ENCODE assay signal across 9 mouse cellular contexts in genomic region chr14:55824481-55825215, GRCm38 (mm10). TPM values are rescaled to one million over a fixed set of nuclear protein-coding genes. Genes with fewer than 3 reads are reported as not detected.
A peak's percentile ranks its signal among the peaks of the same experiment; 100 is the strongest.
DNase-seq lines count a peak whose midpoint lies in the region; ATAC-seq and TF ChIP-seq lines count a peak whose summit lies in the region.
"Had no signal": no experiment of that assay in that cellular context is flagged by ENCODE, and none has a peak within 500 bp of the region (broad histone marks: within the 10 kb centered on the region; RNA-seq: fewer than 3 reads in every experiment).

No protein-coding gene starts in this region.

- peak overlapping the region; percentile 73 for H3K4me3 ChIP-seq in kidney, postnatal 0 days (replicated peaks; ENCODE audit: low read depth, low read length)

- H3K27me3 ChIP-seq in kidney, postnatal 0 days (ENCODE audit: insufficient read depth, low read length): no peaks in the 10 kb centered on the region

- H3K36me3 ChIP-seq in kidney, postnatal 0 days (ENCODE audit: insufficient read depth, low read length): peaks cover 3% of the 10 kb centered on the region; the same call in 1 of the 2 replicates

- peak overlapping the region; percentile 84 for H3K9ac ChIP-seq in kidney, postnatal 0 days (ENCODE audit: low read depth, low read length)

- no peaks in the 10 kb centered on the region for H3K9me3 ChIP-seq in kidney, postnatal 0 days (replicated peaks; ENCODE audit: low read length)

- ATAC-seq in kidney, postnatal 0 days (replicated peaks; ENCODE audit: low FRiP score, low read depth): no peak
- no peak for ATAC-seq in granulocyte monocyte progenitor cell, adult 5-6 weeks (replicated peaks; ENCODE audit: poor library complexity, severe bottlenecking)

- TF ChIP-seq CTCF in kidney, postnatal 0 days (IDR thresholded peaks at IDR 0.05; ENCODE audit: low read depth): no peak

- WGBS in kidney, postnatal 0 days: 2% methylated on average over 31 of the region's 32 CpGs

- H3K4me1 ChIP-seq in kidney, postnatal 0 days (replicated peaks; ENCODE audit: insufficient read depth, low read length): peaks cover 23% of the 10 kb centered on the region

- peak overlapping the region; percentile 94 for H3K27ac ChIP-seq in kidney, postnatal 0 days

- peak overlapping the region; percentile 95 for H3K4me2 ChIP-seq in kidney, postnatal 0 days (ENCODE audit: low read length)

- peak; percentile 12 for DNase-seq in kidney, adult 11 months
- DNase-seq in kidney, adult 18-20 months: no peak
- DNase-seq in embryo, embryonic 11.5 days (ENCODE audit: low read depth, low spot score): peak; percentile 57
- peak; percentile 40 for DNase-seq in heart, adult 8-10 months (ENCODE audit: low spot score)
- DNase-seq in kidney, postnatal 0 days (ENCODE audit: low spot score): peak; percentile 86
- DNase-seq in lung, postnatal 4 days: peak; percentile 68 to 83
- DNase-seq in urinary bladder, postnatal 14 days (ENCODE audit: low spot score): peak; percentile 65

RNA-seq across cellular contexts. Expression of gene Nfatc4, which starts 1.7 kb away (rescaled TPM):
- total RNA-seq in heart, adult 8-10 months (2022): 1 to 10 TPM; 3.3 to 4.2 (median 3.7) TPM
- 16.8 and 19.7 TPM in 2 replicates for polyA plus RNA-seq in kidney, postnatal 0 days (2015; fragmentation: Nextera tagmentation; extraction: Ambion mirVana)
- total RNA-seq in granulocyte monocyte progenitor cell, adult 5-6 weeks (2014; fragmentation: Nextera tagmentation): not detected in 2 replicates
- total RNA-seq in granulocyte monocyte progenitor cell, adult 5-6 weeks (2017): not detected in 2 replicates
- total RNA-seq: common myeloid progenitor, adult 5-6 weeks had no signal

RNA-seq across cellular contexts. Expression of gene Nynrin, which starts 29.2 kb away (rescaled TPM):
- total RNA-seq in heart, adult 8-10 months (2022): 10 to 100 TPM in 1 of 4 experiments, 1 to 10 TPM in 3; 4.4 to 11.5 (median 6.2) TPM
- polyA plus RNA-seq in kidney, postnatal 0 days (2015; fragmentation: Nextera tagmentation; extraction: Ambion mirVana): 8.4 and 8.9 TPM in 2 replicates
- total RNA-seq in granulocyte monocyte progenitor cell, adult 5-6 weeks (2014; fragmentation: Nextera tagmentation): 4.1 and 7.6 TPM in 2 replicates
- total RNA-seq in granulocyte monocyte progenitor cell, adult 5-6 weeks (2017): 2.4 and 3.3 TPM in 2 replicates

RNA-seq across cellular contexts. Expression of gene Ripk3, which starts 36.0 kb away (rescaled TPM):
- total RNA-seq in heart, adult 8-10 months (2022): 1 to 10 TPM; 2.2 to 6.2 (median 3.4) TPM
- polyA plus RNA-seq in kidney, postnatal 0 days (2015; fragmentation: Nextera tagmentation; extraction: Ambion mirVana): 20.4 and 24.7 TPM in 2 replicates
- 104 and 157 TPM in 2 replicates for total RNA-seq in granulocyte monocyte progenitor cell, adult 5-6 weeks (2014; fragmentation: Nextera tagmentation)
- 40.9 and 42.4 TPM in 2 replicates for total RNA-seq in granulocyte monocyte progenitor cell, adult 5-6 weeks (2017)

RNA-seq across cellular contexts. Expression of gene Adcy4, which starts 40.8 kb away (rescaled TPM):
- 10 to 100 TPM; 13.0 to 22.0 (median 16.4) TPM for total RNA-seq in heart, adult 8-10 months (2022)
- polyA plus RNA-seq in kidney, postnatal 0 days (2015; fragmentation: Nextera tagmentation; extraction: Ambion mirVana): 10.0 and 10.6 TPM in 2 replicates
- not detected in 2 replicates for total RNA-seq in granulocyte monocyte progenitor cell, adult 5-6 weeks (2014; fragmentation: Nextera tagmentation)
- total RNA-seq in granulocyte monocyte progenitor cell, adult 5-6 weeks (2017): not detected in 2 replicates
- total RNA-seq: common myeloid progenitor, adult 5-6 weeks had no signal

RNA-seq across cellular contexts. Expression of gene Ltb4r1, which starts 58.9 kb away (rescaled TPM):
- total RNA-seq in heart, adult 8-10 months (2022): under 1 TPM in 3 of 4 experiments, not detected in 1; 0.19 to 0.49 (median 0.26) TPM
- 0.47 and 0.71 TPM in 2 replicates for polyA plus RNA-seq in kidney, postnatal 0 days (2015; fragmentation: Nextera tagmentation; extraction: Ambion mirVana)
- total RNA-seq in granulocyte monocyte progenitor cell, adult 5-6 weeks (2014; fragmentation: Nextera tagmentation): 19.4 and 23.3 TPM in 2 replicates
- total RNA-seq in granulocyte monocyte progenitor cell, adult 5-6 weeks (2017): 19.8 and 25.8 TPM in 2 replicates

Comparison
In these comparisons a context has a peak if more than half of its experiments do, and no peak if none do; other contexts are left out.
1. RNA of gene Nfatc4, which starts 1.7 kb away (total RNA-seq): 3.3 to 4.2 TPM in heart, adult 8-10 months; not detected in granulocyte monocyte progenitor cell, adult 5-6 weeks; every median in the first group is over 4 times any median in the second.
2. RNA of gene Ripk3, which starts 36.0 kb away (total RNA-seq): 40.9 to 157 TPM in granulocyte monocyte progenitor cell, adult 5-6 weeks; 2.2 to 6.2 TPM in heart, adult 8-10 months; every median in the first group is over 4 times any median in the second.